Mouse (Mus musculus) brown adipose tissue, adult 24 weeks (tissue): ENCODE data around the gene Lysmd4. TPM values are rescaled to one million over a fixed set of nuclear protein-coding genes. Genes with fewer than 3 reads are reported as not detected.
A peak's percentile ranks its signal among the peaks of the same experiment; 100 is the strongest.

Experiments used
- H3K27ac ChIP-seq: fragments of 200-500 bp; replicated peaks from 2 replicates; pipeline ENCODE4 v1.5.1; 2012; ENCODE audit warnings: low read depth, mild to moderate bottlenecking, low read length
- H3K4me1 ChIP-seq: fragments of 200-500 bp; 2 replicates; pipeline ENCODE4 v1.6.1; 2012; ENCODE audit warnings: low read length, mixed read lengths; ENCODE audit not compliant: control insufficient read depth, insufficient read depth, insufficient read length
- H3K4me3 ChIP-seq: fragments of 200-500 bp; 2 replicates; pipeline ENCODE4 v1.5.1; 2012; ENCODE audit warnings: low read depth, mild to moderate bottlenecking, low read length, moderate library complexity; ENCODE audit not compliant: insufficient read depth
- polyA plus RNA-seq: library from polyadenylated mRNA; stranded (reverse); fragments of >200 nt; gene quantifications from 2 replicates; pipeline ENCODE4 v1.2.4, GENCODE M21; 2012; ENCODE audit not compliant: missing spikeins, insufficient read depth, insufficient read length

The Lysmd4 gene
- 3.2 and 3.9 TPM in 2 replicates for polyA plus RNA-seq

DNA sequence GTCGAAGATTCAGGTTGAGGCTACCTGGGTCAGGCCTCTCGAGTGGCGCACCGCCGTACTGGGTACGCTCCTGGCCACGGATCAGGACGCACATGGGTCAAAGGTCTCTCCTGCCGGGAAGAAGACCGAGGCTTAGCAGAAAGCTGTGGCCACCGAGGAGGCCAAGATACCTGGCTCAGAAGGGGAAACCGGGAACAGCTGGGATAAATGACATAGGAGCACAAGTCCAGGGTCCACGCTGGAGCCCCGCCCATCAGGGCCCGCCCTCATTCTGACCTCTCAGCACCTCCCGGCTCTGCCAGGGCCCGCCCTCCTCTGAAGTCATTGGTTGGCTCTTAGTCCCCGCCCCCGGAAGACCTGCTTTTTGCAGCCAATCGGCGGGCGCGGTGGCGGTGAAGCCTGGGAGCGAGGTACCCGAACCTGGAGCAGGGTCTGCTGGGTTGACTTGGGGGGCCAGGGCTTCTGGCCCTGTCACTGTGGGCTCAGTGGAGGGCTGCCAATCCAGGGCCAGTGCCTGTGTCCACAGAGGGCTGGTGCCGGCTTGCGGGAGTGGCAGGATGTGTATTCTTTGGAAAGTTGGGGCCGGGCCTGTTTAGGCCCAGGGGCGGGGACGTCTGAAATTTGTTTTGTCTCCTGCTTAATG is at the start of gene Lysmd4:
Gene Lysmd4, plus strand, starts transcription at position 325 of the 643 bp plus-strand sequence.
- H3K27ac ChIP-seq: peak within 1 kb of the TSS; percentile 58

GRCm38 (mm10) chr7:67173522-67174195 is 48.7 kb upstream of the Lysmd4 start:
- Histone ChIP-seq H3K27ac (no peak overlapping the region), H3K4me1 (no peaks in the 10 kb centered on the region), H3K4me3 (no peak overlapping the region)

More for the DNA sequence above, at the start of gene Lysmd4:
- H3K4me1 ChIP-seq: peaks cover 2% of the 10 kb centered on the region; the same call in 1 of the 2 replicates
- peak within 1 kb of the TSS; percentile 87 for H3K4me3 ChIP-seq

DNA sequence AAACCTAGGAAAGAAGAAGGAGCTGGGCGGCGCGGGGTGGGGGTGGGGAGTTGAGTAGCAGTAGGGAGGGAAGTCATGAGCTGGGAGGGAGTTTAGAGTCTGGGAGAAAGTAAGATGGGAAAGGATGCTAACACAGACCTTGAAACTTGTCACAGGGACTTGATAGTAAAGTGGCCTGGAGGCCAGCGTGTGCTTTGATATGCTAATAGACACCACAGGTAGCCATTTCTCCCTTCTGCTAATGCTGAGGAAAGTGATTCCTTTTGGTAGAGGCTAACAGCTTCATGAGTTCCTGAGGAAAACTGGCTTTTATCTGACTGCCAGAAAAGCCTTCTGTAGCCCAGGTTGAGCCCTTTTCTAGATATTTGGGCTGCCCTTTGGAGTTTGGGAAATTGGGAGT is 38.6 kb upstream of the Lysmd4 start:
- Histone ChIP-seq H3K4me3 (no peak overlapping the region), H3K27ac (no peak overlapping the region)

GRCm38 (mm10) chr7:67199412-67199811 is 22.9 kb upstream of the Lysmd4 start:
- no peaks in the 10 kb centered on the region for H3K4me1 ChIP-seq

More for the DNA sequence above, 38.6 kb upstream of the Lysmd4 start:
- no peaks in the 10 kb centered on the region for H3K4me1 ChIP-seq

DNA sequence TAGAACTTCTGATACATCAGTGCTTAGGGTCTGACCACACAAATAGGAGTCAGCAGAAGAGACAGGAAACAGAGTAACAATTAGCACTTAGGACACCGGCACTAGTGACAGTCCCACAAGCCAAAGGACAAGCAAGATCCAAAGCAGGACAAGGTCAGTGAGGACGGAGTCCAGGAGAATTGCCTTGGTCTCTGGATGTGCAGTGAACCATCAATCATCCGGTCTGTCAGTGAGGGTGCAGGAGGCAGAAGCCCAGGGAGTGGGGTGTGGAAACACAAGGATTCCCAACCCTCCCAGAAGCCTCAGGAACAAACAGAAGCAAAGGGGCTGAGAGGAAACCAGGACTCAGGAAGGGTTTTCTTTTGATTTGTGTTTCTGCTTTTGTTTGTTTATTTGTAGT is 18.7 kb upstream of the Lysmd4 start:
- H3K4me3 ChIP-seq: no peak overlapping the region
- no peak overlapping the region for H3K27ac ChIP-seq
- H3K4me1 ChIP-seq: no peaks in the 10 kb centered on the region

More at GRCm38 (mm10) chr7:67199412-67199811, 22.9 kb upstream of the Lysmd4 start:
- Histone ChIP-seq H3K27ac (no peak overlapping the region), H3K4me3 (no peak overlapping the region)

- Histone ChIP-seq H3K4me3 (no peak overlapping the region), H3K27ac (no peak overlapping the region), H3K4me1 (peaks cover 4% of the 10 kb centered on the region; the same call in 1 of the 2 replicates)
Observed at GRCm38 (mm10) chr7:67205734-67206425, 16.5 kb upstream of the Lysmd4 start.

- Histone ChIP-seq H3K27ac (no peak overlapping the region), H3K4me3 (no peak overlapping the region), H3K4me1 (peaks cover 7% of the 10 kb centered on the region; the same call in 1 of the 2 replicates)
Observed at GRCm38 (mm10) chr7:67206496-67206895, 15.8 kb upstream of the Lysmd4 start.

GRCm38 (mm10) chr7:67207701-67208100 is 14.6 kb upstream of the Lysmd4 start:
- no peak overlapping the region for H3K27ac ChIP-seq
- no peak overlapping the region for H3K4me3 ChIP-seq
- H3K4me1 ChIP-seq: peaks cover 7% of the 10 kb centered on the region; the same call in 1 of the 2 replicates

DNA sequence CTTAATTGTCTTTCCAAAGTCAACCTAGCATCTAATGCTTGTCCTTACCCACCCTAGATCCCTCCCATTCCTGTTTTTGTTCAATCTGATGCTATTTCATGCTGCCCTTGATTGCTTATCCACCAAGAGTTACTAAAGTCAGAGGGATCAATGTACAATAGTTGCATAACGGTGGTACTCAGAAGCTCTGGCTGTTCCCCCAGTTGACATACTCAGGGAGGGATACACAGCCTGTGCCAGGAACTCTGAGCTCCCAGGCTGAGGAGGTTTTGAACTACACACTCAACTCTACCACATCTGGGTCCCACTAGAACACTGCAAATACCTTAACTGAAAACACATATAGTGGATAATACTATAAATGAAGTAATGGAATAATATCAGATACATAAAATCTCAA is 14.0 kb upstream of the Lysmd4 start:
- H3K4me1 ChIP-seq: peaks cover 7% of the 10 kb centered on the region; the same call in 1 of the 2 replicates
- no peak overlapping the region for H3K4me3 ChIP-seq
- no peak overlapping the region for H3K27ac ChIP-seq

GRCm38 (mm10) chr7:67210004-67210833 is 12.1 kb upstream of the Lysmd4 start:
- Histone ChIP-seq H3K27ac (no peak overlapping the region), H3K4me1 (peaks cover 7% of the 10 kb centered on the region; the same call in 1 of the 2 replicates), H3K4me3 (no peak overlapping the region)

- H3K4me3 ChIP-seq: no peak overlapping the region
- H3K27ac ChIP-seq: no peak overlapping the region
Observed at GRCm38 (mm10) chr7:67211341-67211740, 11.0 kb upstream of the Lysmd4 start.

GRCm38 (mm10) chr7:67211971-67212370 is 10.4 kb upstream of the Lysmd4 start:
- Histone ChIP-seq H3K4me1 (peaks cover 7% of the 10 kb centered on the region; the same call in 1 of the 2 replicates), H3K4me3 (no peak overlapping the region), H3K27ac (no peak overlapping the region)

More at GRCm38 (mm10) chr7:67211341-67211740, 11.0 kb upstream of the Lysmd4 start:
- peaks cover 7% of the 10 kb centered on the region; the same call in 1 of the 2 replicates for H3K4me1 ChIP-seq

DNA sequence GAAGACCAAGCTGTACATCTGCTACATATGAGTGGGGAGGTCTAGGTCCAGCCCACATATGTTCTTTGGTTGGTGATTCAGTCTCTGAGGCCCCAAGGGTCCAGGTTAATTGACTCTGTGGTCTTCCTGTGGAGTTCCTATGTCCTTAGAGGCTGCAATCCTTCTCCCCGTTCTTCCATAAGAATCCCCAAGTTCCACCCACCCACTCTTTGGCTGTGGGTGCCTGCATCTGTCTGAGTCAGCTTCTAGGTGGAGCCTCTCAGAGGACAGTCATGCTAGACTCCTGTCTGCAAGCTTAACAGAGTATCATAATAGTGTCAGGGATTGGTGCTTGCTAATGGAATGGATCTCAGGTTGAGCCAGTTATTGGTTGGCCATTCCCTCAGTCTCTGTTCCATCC is 8.8 kb upstream of the Lysmd4 start:
- Histone ChIP-seq H3K4me1 (peaks cover 7% of the 10 kb centered on the region; the same call in 1 of the 2 replicates), H3K27ac (no peak overlapping the region), H3K4me3 (no peak overlapping the region)

- Histone ChIP-seq H3K4me3 (no peak overlapping the region), H3K4me1 (no peaks in the 10 kb centered on the region), H3K27ac (no peak overlapping the region)
Observed at GRCm38 (mm10) chr7:67216351-67216750, 6.0 kb upstream of the Lysmd4 start.
